Mouse (Mus musculus) CH12.LX (cell line): ENCODE measurements around the gene Specc1l. TPM values are rescaled to one million over a fixed set of nuclear protein-coding genes. Genes with fewer than 3 reads are reported as not detected.

ENCODE experiments used
- DNase-seq: peaks from one replicate; pipeline ENCODE4 v3.0.0-alpha.2; 2013; ENCODE audit errors: extremely low read depth
- H3K27ac ChIP-seq: 2 replicates; pipeline ENCODE4 v1.5.1; 2012; ENCODE audit warnings: low read depth, mild to moderate bottlenecking, control low read depth, moderate library complexity; ENCODE audit not compliant: insufficient read depth
- H3K27me3 ChIP-seq: replicated peaks from 2 replicates; pipeline ENCODE3; 2012; ENCODE audit warnings: inconsistent platforms
- H3K36me3 ChIP-seq, 2 experiments: replicated peaks in 1 of 2; 2 replicates each; pipeline versions ENCODE3 to v1.6.1; 2012; ENCODE audit warnings: inconsistent platforms in 1 of 2, low read length in 1 of 2, mild to moderate bottlenecking in 1 of 2, mixed read lengths in 1 of 2, moderate library complexity in 1 of 2; ENCODE audit not compliant: control insufficient read depth in 1 of 2, insufficient read depth in 1 of 2
- H3K4me1 ChIP-seq, 2 experiments: 2 replicates each; pipeline ENCODE4 v1.6.1; 2012; ENCODE audit warnings: inconsistent platforms in 1 of 2, moderate library complexity in 1 of 2; ENCODE audit not compliant: insufficient read depth in 2 of 2, control insufficient read depth in 1 of 2
- H3K4me2 ChIP-seq: 2 replicates; pipeline ENCODE4 v1.6.1; 2012; ENCODE audit warnings: low read depth, mild to moderate bottlenecking, control low read depth; ENCODE audit not compliant: poor library complexity, insufficient read depth, severe bottlenecking
- H3K4me3 ChIP-seq, 3 experiments: fragments of 150-350 bp in 1 of 3; sonication (generic) in 1 of 3; replicated peaks in 1 of 3; 2 replicates each; pipeline versions ENCODE3 to v1.5.1; 2011 to 2012; ENCODE audit warnings: low read depth in 2 of 3, low read length in 2 of 3, mild to moderate bottlenecking in 2 of 3, moderate library complexity in 2 of 3, control low read depth in 1 of 3, improper control_type of control experiment in 1 of 3, inconsistent platforms in 1 of 3, mixed read lengths in 1 of 3; ENCODE audit not compliant: poor library complexity in 1 of 3
- H3K79me2 ChIP-seq: replicated peaks from 2 replicates; pipeline ENCODE4 v1.6.1; 2012; ENCODE audit warnings: mild to moderate bottlenecking, moderate library complexity; ENCODE audit not compliant: control insufficient read depth, poor library complexity, insufficient read depth, severe bottlenecking; ENCODE audit errors: extremely low read depth
- H3K9ac ChIP-seq: 2 replicates; pipeline ENCODE4 v1.6.1; 2012; ENCODE audit warnings: low read depth, mild to moderate bottlenecking, control low read depth, moderate library complexity; ENCODE audit not compliant: insufficient read depth
- H3K9me3 ChIP-seq: replicated peaks from 2 replicates; pipeline ENCODE3; 2012; ENCODE audit warnings: low read length, inconsistent platforms, mixed read lengths
- CHD2 ChIP-seq: IDR thresholded peaks from 2 replicates; pipeline ENCODE4 v1.6.1; 2011; ENCODE audit warnings: low read length, improper control_type of control experiment
- CTCF ChIP-seq, 2 experiments: IDR thresholded peaks in 1 of 2; conservative IDR thresholded peaks in 1 of 2; 2 replicates each; pipeline ENCODE4 v1.5.1; 2011 to 2012; ENCODE audit warnings: low read depth in 2 of 2, low read length in 2 of 2, improper control_type of control experiment in 1 of 2, inconsistent platforms in 1 of 2, mild to moderate bottlenecking in 1 of 2, moderate library complexity in 1 of 2
- E2F4 ChIP-seq: IDR thresholded peaks from 2 replicates; pipeline ENCODE4 v1.6.1; 2011; ENCODE audit warnings: low read depth, low read length, improper control_type of control experiment; ENCODE audit not compliant: insufficient replicate concordance
- ELF1 ChIP-seq: IDR thresholded peaks from 2 replicates; pipeline ENCODE4 v1.6.1; 2014; ENCODE audit warnings: low read depth, mild to moderate bottlenecking, inconsistent platforms, low read length, improper control_type of control experiment
- ETS1 ChIP-seq: conservative IDR thresholded peaks from 2 replicates; pipeline ENCODE4 v1.6.1; 2012; ENCODE audit warnings: low read depth, mild to moderate bottlenecking, inconsistent platforms, low read length, improper control_type of control experiment, moderate library complexity
- HCFC1 ChIP-seq: IDR thresholded peaks from 2 replicates; pipeline ENCODE4 v1.6.1; 2012; ENCODE audit warnings: low read depth, mild to moderate bottlenecking, inconsistent platforms, low read length, improper control_type of control experiment
- IRF4 ChIP-seq: IDR thresholded peaks from 2 replicates; pipeline ENCODE4 v1.6.1; 2014; ENCODE audit warnings: low read depth, mild to moderate bottlenecking, inconsistent platforms, low read length, improper control_type of control experiment
- JUND ChIP-seq: conservative IDR thresholded peaks from 2 replicates; pipeline ENCODE4 v1.6.1; 2011; ENCODE audit warnings: low read depth, low read length, improper control_type of control experiment
- MAX ChIP-seq: IDR thresholded peaks from 2 replicates; pipeline ENCODE4 v1.6.1; 2011; ENCODE audit warnings: low read length, improper control_type of control experiment
- MAZ ChIP-seq: IDR thresholded peaks from 2 replicates; pipeline ENCODE4 v1.6.1; 2012; ENCODE audit warnings: low read depth, mild to moderate bottlenecking, inconsistent platforms, low read length, improper control_type of control experiment, moderate library complexity
- MXI1 ChIP-seq: IDR thresholded peaks from 2 replicates; pipeline ENCODE4 v1.6.1; 2011; ENCODE audit warnings: mild to moderate bottlenecking, low read depth, low read length, improper control_type of control experiment
- POLR2A ChIP-seq: IDR thresholded peaks from 2 replicates; pipeline ENCODE4 v1.6.1; 2011; ENCODE audit warnings: low read depth, mild to moderate bottlenecking, improper control_type of control experiment, low read length
- RAD21 ChIP-seq: IDR thresholded peaks from 2 replicates; pipeline ENCODE4 v1.6.1; 2011; ENCODE audit warnings: low read depth, mild to moderate bottlenecking, low read length, improper control_type of control experiment, moderate library complexity
- SIN3A ChIP-seq: IDR thresholded peaks from 2 replicates; pipeline ENCODE4 v1.6.1; 2012; ENCODE audit warnings: low read length, improper control_type of control experiment, inconsistent platforms
- SMC3 ChIP-seq: IDR thresholded peaks from 2 replicates; pipeline ENCODE4 v1.6.1; 2011; ENCODE audit warnings: low read depth, low read length, improper control_type of control experiment
- TBP ChIP-seq: conservative IDR thresholded peaks from 2 replicates; pipeline ENCODE4 v1.6.1; 2011; ENCODE audit warnings: low read depth, low read length, improper control_type of control experiment
- TCF12 ChIP-seq: IDR thresholded peaks from 2 replicates; pipeline ENCODE4 v1.6.1; 2014; ENCODE audit warnings: low read depth, mild to moderate bottlenecking, inconsistent platforms, low read length, improper control_type of control experiment
- UBTF ChIP-seq: IDR thresholded peaks from 2 replicates; pipeline ENCODE4 v1.6.1; 2012; ENCODE audit warnings: low read depth, mild to moderate bottlenecking, inconsistent platforms, low read length, improper control_type of control experiment, moderate library complexity
- USF2 ChIP-seq: conservative IDR thresholded peaks from 2 replicates; pipeline ENCODE4 v1.6.1; 2011; ENCODE audit warnings: low read depth, low read length, improper control_type of control experiment
- ZMIZ1 ChIP-seq: IDR thresholded peaks from 2 replicates; pipeline ENCODE4 v1.6.1; 2012; ENCODE audit warnings: low read depth, mild to moderate bottlenecking, inconsistent platforms, low read length, improper control_type of control experiment
- ZNF384 ChIP-seq: IDR thresholded peaks from 2 replicates; pipeline ENCODE4 v1.6.1; 2012; ENCODE audit warnings: low read depth, low read length, improper control_type of control experiment, inconsistent platforms
- dilution Hi-C: fragments of 300-500 bp; cut with MboI; formaldehyde crosslinking; loops from 2 replicates; pipeline ENCODE4 v1.14.3; 2020; ENCODE audit warnings: low sequenced_read_pairs; ENCODE audit not compliant: extremely low pct_unique_long_range_greater_than_20kb, extremely low pct_ligation_motif_present
- in situ Hi-C: fragments of 300-500 bp; cut with MboI; formaldehyde crosslinking; loops from 3 replicates; pipeline ENCODE4 v1.14.3; 2019; ENCODE audit warnings: low sequenced_read_pairs, low pct_ligation_motif_present, low pct_unique_long_range_greater_than_20kb, mixed read lengths
- polyA plus RNA-seq: library from polyadenylated mRNA; unstranded; fragments of >175 nt; gene quantifications from 2 replicates; pipeline ENCODE4 v1.2.1, GENCODE M21; 2012; ENCODE audit warnings: low read depth; ENCODE audit not compliant: insufficient read length
- total RNA-seq, 2 experiments: library from RNA; depleted of rRNA; stranded (reverse); fragments of 300-350 nt in 1 of 2; fragments of >200 nt in 1 of 2; gene quantifications; 2 replicates each; pipeline ENCODE4 v1.2.3; 2012 to 2014

Gene Specc1l
- total and polyA plus RNA-seq, 3 experiments: 18.6 to 25.1 (median 21.1) TPM

DNA sequence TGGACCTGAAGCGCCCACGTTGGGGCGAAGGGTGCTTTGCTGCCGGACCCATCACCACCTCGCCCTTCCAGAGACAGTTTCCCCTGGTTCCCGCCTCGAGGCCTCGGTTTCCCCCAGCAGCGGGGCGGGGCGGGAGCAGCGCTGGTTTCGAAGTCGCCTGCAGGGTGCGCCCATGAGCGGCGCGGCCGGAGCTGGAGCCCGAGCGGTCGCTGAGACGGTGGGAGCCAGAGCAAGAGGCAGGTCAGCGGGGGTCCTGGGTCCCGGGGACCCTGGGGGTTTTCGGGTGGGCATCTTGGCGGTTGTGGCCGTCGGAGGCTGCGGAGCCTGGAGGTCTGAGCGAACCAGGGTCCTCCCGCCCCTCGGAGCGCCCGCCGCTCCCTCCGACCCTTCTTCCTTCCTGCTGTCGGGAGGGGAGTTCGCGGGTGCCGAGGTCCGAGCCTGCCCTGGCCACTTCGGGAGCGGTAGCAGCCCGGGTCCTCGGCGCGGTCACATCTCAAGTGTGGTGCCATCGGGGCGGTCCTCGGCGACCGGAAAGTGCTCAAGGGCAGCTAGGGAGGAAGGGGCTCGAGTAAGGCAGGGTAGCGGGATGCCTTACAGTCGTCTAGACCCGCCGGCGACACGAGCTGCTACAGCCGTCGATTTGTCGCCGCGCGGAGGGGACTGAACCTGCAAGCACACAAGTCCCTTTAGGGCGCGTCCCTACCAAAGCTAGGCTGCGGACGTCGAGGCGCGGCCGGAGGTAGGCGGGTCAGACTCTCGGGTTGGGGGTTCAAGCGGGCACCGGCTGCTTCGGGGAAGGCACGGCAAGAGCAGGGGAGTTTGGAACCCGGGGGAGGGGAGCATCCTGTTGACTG, 105.3 kb downstream of the Specc1l start:
- dilution Hi-C loops (no loop called here), in situ Hi-C loops (loop anchor here (5.0 kb wide), 1 partner anchor 170 kb away; no protein-coding TSS in a partner anchor)
- peak overlapping the region; percentile 66 to 83 (median 67) for H3K4me3 ChIP-seq
- H3K27me3 ChIP-seq: no peaks in the 10 kb centered on the region
- peak overlapping the region; percentile 70 for H3K9ac ChIP-seq
- TF ChIP-seq MAZ (peak; percentile 75), CHD2 (no peak), E2F4 (no peak), UBTF (peak; percentile 71; the same call in 1 of the 2 replicates), ELF1 (0 out of 2 replicates have a peak, but pooled peaks have one; percentile 2), USF2 (no peak), HCFC1 (no peak), CTCF (conservative IDR thresholded peaks at IDR 0.05 in 1 of 2, IDR thresholded peaks at IDR 0.05 in 1 of 2; ENCODE audit: low read depth in 2 of 2, low read length in 2 of 2) (peak in 1 of 2 experiments; percentile 73; a peak in 2 of 4 replicates), POLR2A (peak; percentile 52; the same call in 1 of the 2 replicates), ZNF384 (no peak), JUND (no peak), ETS1 (no peak), SMC3 (peak; percentile 78), SIN3A (no peak), MXI1 (peak; percentile 63), ZMIZ1 (0 out of 2 replicates have a peak, but pooled peaks have one; percentile 52), TCF12 (peak; percentile 31; the same call in 1 of the 2 replicates), IRF4 (peak; percentile 33; the same call in 1 of the 2 replicates), TBP (no peak), MAX (peak; percentile 42; the same call in 1 of the 2 replicates), RAD21 (peak; percentile 61)
- H3K4me1 ChIP-seq: peaks cover 32 to 88% of the 10 kb centered on the region in 2 experiments
- peaks cover 9% of the 10 kb centered on the region for H3K79me2 ChIP-seq
- peaks cover 3 to 20% of the 10 kb centered on the region in 2 experiments for H3K36me3 ChIP-seq
- H3K9me3 ChIP-seq: no peaks in the 10 kb centered on the region
- peak overlapping the region; percentile 70 for H3K4me2 ChIP-seq
- DNase-seq: no peak
- peak overlapping the region; percentile 27; the same call in 1 of the 2 replicates for H3K27ac ChIP-seq
